Mouse (Mus musculus) heart, postnatal 0 days (tissue): ENCODE data around the gene Gm5129.

ENCODE experiments used
- CTCF ChIP-seq: IDR thresholded peaks from 2 replicates; pipeline ENCODE4 v1.5.1; 2016; ENCODE audit warnings: antibody characterized with exemption, control low read depth, low read depth
- EP300 ChIP-seq: IDR thresholded peaks from 2 replicates; pipeline ENCODE4 v1.6.1; 2016; ENCODE audit warnings: antibody characterized with exemption, low read depth

DNA sequence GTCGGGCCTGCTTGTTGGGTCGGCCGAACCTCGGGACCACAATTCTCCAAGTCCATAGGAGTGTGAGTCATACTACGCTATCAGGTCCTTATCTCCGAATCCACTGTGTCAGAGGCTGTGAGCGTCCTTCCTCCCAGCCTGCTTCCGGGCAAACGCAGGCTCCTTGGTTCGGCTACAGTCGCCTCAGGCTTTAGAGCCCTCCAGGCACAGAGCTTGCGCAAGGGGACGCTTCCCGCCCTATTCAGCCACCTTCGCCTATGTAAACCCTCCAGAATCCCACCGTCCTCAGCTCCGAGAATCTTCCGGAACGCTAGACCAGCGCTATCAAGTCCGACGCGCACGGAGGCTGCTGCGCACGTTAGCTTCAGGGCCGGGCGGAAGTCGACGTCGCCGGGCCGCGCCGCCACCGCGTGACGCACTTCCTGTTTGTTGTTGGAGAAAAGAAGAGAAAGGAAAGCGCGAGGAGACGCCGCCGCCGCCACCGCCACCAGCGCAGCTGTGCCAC lies at the start of gene Gm5129, which contains the start of gene Dnajb6:
- TF ChIP-seq CTCF (no peak), EP300 (no peak)
